Mouse (Mus musculus): ENCODE measurements around the gene Lamtor2.

GRCm38 (mm10) chr3:88579454-88580117 is 26.7 kb upstream of the Lamtor2 start:
- TF ChIP-seq CTCF (IDR thresholded peaks at IDR 0.05) (no peak), EP300 (IDR thresholded peaks at IDR 0.05; ENCODE audit: insufficient read depth, low read depth, low read length) (0 out of 2 replicates have a peak, but pooled peaks have one; percentile 48), POLR2A (IDR thresholded peaks at IDR 0.05; ENCODE audit: insufficient read depth, low read depth, low read length) (peak; percentile 90)

Data from heart, adult 2 months (tissue).